ENCODE assay signal across 21 mouse cellular contexts in the genomic region with DNA sequence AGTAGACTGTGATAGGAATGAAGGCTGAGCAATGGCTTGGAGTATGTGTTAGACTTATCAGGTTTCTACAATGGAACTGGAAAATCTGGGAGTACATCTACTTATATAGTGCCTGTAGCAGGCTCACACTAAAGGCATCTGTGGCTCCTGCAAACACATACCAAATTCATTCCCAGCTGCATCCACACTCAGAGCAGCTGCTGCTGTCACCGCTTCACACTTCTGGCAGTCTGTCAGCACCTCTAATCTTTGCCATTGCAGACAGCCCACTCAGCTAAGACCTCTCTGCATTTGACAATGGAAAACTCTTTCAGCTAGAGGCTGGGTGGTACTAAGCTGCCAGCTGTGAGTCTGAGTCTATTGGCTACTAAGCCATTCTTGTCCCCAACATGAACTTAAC. TPM values are rescaled to one million over a fixed set of nuclear protein-coding genes. Genes with fewer than 3 reads are reported as not detected.
DNase-seq lines count a peak whose midpoint lies in the region; ATAC-seq lines count a peak whose summit lies in the region.
"Had no signal": no experiment of that assay in that cellular context is flagged by ENCODE, and none has a peak within 500 bp of the region (broad histone marks: within the 10 kb centered on the region; RNA-seq: fewer than 3 reads in every experiment).

No protein-coding gene starts in this region.

- intact Hi-C loops in left cerebral cortex, postnatal 10 days (cut with DNase I) = no loop called here

- H3K9me3 ChIP-seq in embryonic facial prominence, embryonic 14.5 days (ENCODE audit: control insufficient read depth, low read length) = no peaks in the 10 kb centered on the region
- H3K9me3 ChIP-seq in embryonic facial prominence, embryonic 10.5 days = no peaks in the 10 kb centered on the region
- H3K9me3 ChIP-seq in heart, embryonic 11.5 days (replicated peaks; ENCODE audit: control insufficient read depth, low read length) = no peaks in the 10 kb centered on the region
- H3K9me3 ChIP-seq: embryonic facial prominence, embryonic 13.5 days; liver, embryonic 12.5 days; neural tube, embryonic 15.5 days had no signal

- no peak overlapping the region for H3K9ac ChIP-seq in embryonic facial prominence, embryonic 14.5 days (ENCODE audit: low read depth, low read length)
- no peak overlapping the region for H3K9ac ChIP-seq in heart, embryonic 11.5 days (ENCODE audit: low read depth, low read length)
- H3K9ac ChIP-seq: embryonic facial prominence, embryonic 13.5 days; liver, embryonic 12.5 days; neural tube, embryonic 15.5 days had no signal

- H3K4me3 ChIP-seq in embryonic facial prominence, embryonic 14.5 days (ENCODE audit: low read depth, low read length) = no peak overlapping the region
- H3K4me3 ChIP-seq in embryonic facial prominence, embryonic 10.5 days = no peak overlapping the region
- H3K4me3 ChIP-seq in heart, embryonic 11.5 days (ENCODE audit: low read depth, low read length) = no peak overlapping the region
- H3K4me3 ChIP-seq: embryonic facial prominence, embryonic 13.5 days; heart, adult 2 months; layer of hippocampus, adult 2 months; liver, embryonic 12.5 days; neural tube, embryonic 15.5 days had no signal

- WGBS in embryonic facial prominence, embryonic 14.5 days = 82% methylated on average over 1 of the region's 1 CpGs
- 78% methylated on average over 1 of the region's 1 CpGs for WGBS in embryonic facial prominence, embryonic 10.5 days
- WGBS in heart, embryonic 11.5 days (ENCODE audit: insufficient replicate concordance) = 41% methylated on average over 1 of the region's 1 CpGs

- ATAC-seq in embryonic facial prominence, embryonic 14.5 days (ENCODE audit: low read depth) = peak; percentile 85; the same call in 1 of the 2 replicates
- peak; percentile 71 for ATAC-seq in heart, embryonic 11.5 days (replicated peaks; ENCODE audit: insufficient number of reproducible peaks, low FRiP score, low TSS enrichment)
- ATAC-seq: forebrain, embryonic 16.5 days; inflammation-experienced regulatory T-cells, adult 6 months; liver, embryonic 12.5 days; lung, postnatal 0 days; Patski had no signal

- H3K4me2 ChIP-seq in embryonic facial prominence, embryonic 14.5 days (ENCODE audit: low read depth, low read length) = no peak overlapping the region
- H3K4me2 ChIP-seq in heart, embryonic 11.5 days = no peak overlapping the region
- H3K4me2 ChIP-seq: embryonic facial prominence, embryonic 13.5 days; liver, embryonic 12.5 days; neural tube, embryonic 15.5 days had no signal

- H3K27ac ChIP-seq in embryonic facial prominence, embryonic 14.5 days (replicated peaks; ENCODE audit: low read depth, low read length) = no peak overlapping the region
- no peak overlapping the region for H3K27ac ChIP-seq in embryonic facial prominence, embryonic 10.5 days (replicated peaks)
- H3K27ac ChIP-seq in heart, embryonic 11.5 days (ENCODE audit: low read depth, low read length) = no peak overlapping the region
- H3K27ac ChIP-seq: embryonic facial prominence, embryonic 13.5 days; heart, adult 2 months; layer of hippocampus, adult 2 months; liver, embryonic 12.5 days; neural tube, embryonic 15.5 days had no signal

- H3K36me3 ChIP-seq in embryonic facial prominence, embryonic 14.5 days (ENCODE audit: control insufficient read depth, insufficient read depth, low read length) = 0 out of 2 replicates have a peak, but pooled peaks cover 18% of the 10 kb centered on the region
- H3K36me3 ChIP-seq in embryonic facial prominence, embryonic 10.5 days (replicated peaks) = peaks cover 41% of the 10 kb centered on the region
- H3K36me3 ChIP-seq in heart, embryonic 11.5 days (ENCODE audit: control insufficient read depth, insufficient read depth, low read length) = no peaks in the 10 kb centered on the region

- H3K27me3 ChIP-seq in embryonic facial prominence, embryonic 14.5 days (replicated peaks; ENCODE audit: control insufficient read depth, insufficient read depth, low read length) = no peaks in the 10 kb centered on the region
- no peaks in the 10 kb centered on the region for H3K27me3 ChIP-seq in embryonic facial prominence, embryonic 10.5 days (replicated peaks; ENCODE audit: low read depth, poor library complexity, severe bottlenecking)
- H3K27me3 ChIP-seq in heart, embryonic 11.5 days (ENCODE audit: control insufficient read depth, insufficient read depth, low read length) = no peaks in the 10 kb centered on the region
- H3K27me3 ChIP-seq: embryonic facial prominence, embryonic 13.5 days; liver, embryonic 12.5 days; neural tube, embryonic 15.5 days; Patski had no signal

- no peaks in the 10 kb centered on the region for H3K4me1 ChIP-seq in embryonic facial prominence, embryonic 14.5 days (ENCODE audit: control insufficient read depth, insufficient read depth, low read length)
- H3K4me1 ChIP-seq in embryonic facial prominence, embryonic 10.5 days = no peaks in the 10 kb centered on the region
- no peaks in the 10 kb centered on the region for H3K4me1 ChIP-seq in heart, embryonic 11.5 days (ENCODE audit: control insufficient read depth, insufficient read depth, low read length)
- H3K4me1 ChIP-seq: embryonic facial prominence, embryonic 13.5 days; liver, embryonic 12.5 days; neural tube, embryonic 15.5 days had no signal

- DNase-seq in embryonic facial prominence, embryonic 14.5 days (ENCODE audit: low spot score) = peak; percentile 87
- DNase-seq in embryonic facial prominence, embryonic 10.5 days (ENCODE audit: low spot score) = no peak
- no peak for DNase-seq in heart, adult 8-10 months (ENCODE audit: low spot score)
- peak; percentile 6 for DNase-seq in right cerebral cortex, postnatal 14 days
- no peak for DNase-seq in right cerebral cortex, postnatal 25 days
- no peak for DNase-seq in adrenal gland, postnatal 36 days
- no peak for DNase-seq in left cerebral cortex, postnatal 10 days (ENCODE audit: extremely low spot score in 1 of 2, low spot score in 2 of 2)
- DNase-seq: cerebellum, adult 8-10 months; retina, postnatal 1 day had no signal

RNA-seq across cellular contexts. Expression of gene Cbwd1, which starts 24.3 kb away (rescaled TPM):
- 18.6 and 20.0 TPM in 2 replicates for polyA plus RNA-seq in embryonic facial prominence, embryonic 14.5 days (2014; fragmentation: Nextera tagmentation; extraction: Ambion mirVana)
- polyA plus RNA-seq in embryonic facial prominence, embryonic 10.5 days (2016; fragmentation: Nextera tagmentation; extraction: Ambion mirVana) = 23.6 and 24.4 TPM in 2 replicates
- 15.8 and 20.0 TPM in 2 replicates for polyA plus RNA-seq in heart, embryonic 11.5 days (2014; fragmentation: Nextera tagmentation; extraction: Ambion mirVana)
- 10 to 100 TPM; 10.2 to 14.4 (median 11.8) TPM for total RNA-seq in heart, adult 8-10 months (2022)
- total RNA-seq in adrenal gland, postnatal 36 days (2021) = 10 to 100 TPM; 12.3 to 12.5 TPM
- 10 to 100 TPM; 11.9 to 12.9 TPM for total RNA-seq in left cerebral cortex, postnatal 10 days (2021)

RNA-seq across cellular contexts. Expression of gene Foxd4, which starts 36.1 kb away (rescaled TPM):
- polyA plus RNA-seq in embryonic facial prominence, embryonic 14.5 days (2014; fragmentation: Nextera tagmentation; extraction: Ambion mirVana) = not detected in 2 replicates
- polyA plus RNA-seq in embryonic facial prominence, embryonic 10.5 days (2016; fragmentation: Nextera tagmentation; extraction: Ambion mirVana) = not detected in 2 replicates
- not detected in 2 replicates for polyA plus RNA-seq in heart, embryonic 11.5 days (2014; fragmentation: Nextera tagmentation; extraction: Ambion mirVana)
- total RNA-seq in heart, adult 8-10 months (2022) = not detected
- total RNA-seq in adrenal gland, postnatal 36 days (2021) = not detected
- total RNA-seq in left cerebral cortex, postnatal 10 days (2021) = not detected
- total RNA-seq: heart, adult 2 months; layer of hippocampus, adult 2 months; left cerebral cortex, adult 8-10 months had no signal
- polyA plus RNA-seq: embryonic facial prominence, embryonic 13.5 days; forebrain, embryonic 16.5 days; heart, adult 2 months; inflammation-experienced regulatory T-cells, adult 6 months; kidney, embryonic 14.5 days; liver, embryonic 12.5 days; neural tube, embryonic 15.5 days had no signal

Comparison
In these comparisons a context has a peak if more than half of its experiments do, and no peak if none do; other contexts are left out.
1. DNase-seq: peak in embryonic facial prominence, embryonic 14.5 days (single experiment) and right cerebral cortex, postnatal 14 days (single experiment); none in embryonic facial prominence, embryonic 10.5 days (single experiment), heart, adult 8-10 months (single experiment), right cerebral cortex, postnatal 25 days (single experiment), adrenal gland, postnatal 36 days (0 of 2) and left cerebral cortex, postnatal 10 days (0 of 2).